Mouse (Mus musculus) ZHBTc4 (cell line): Measurements from ENCODE around the gene Uck1.
A peak's percentile ranks its signal among the peaks of the same experiment; 100 is the strongest.

Experiments used
- DNase-seq: peaks from one replicate; pipeline ENCODE4 v3.0.0-alpha.2; 2011; ENCODE audit warnings: low read depth, low spot score

The Uck1 gene

GRCm38 (mm10) chr2:32258887-32259533 lies 949 bp downstream of the Uck1 start:
- no peak for DNase-seq

GRCm38 (mm10) chr2:32256273-32256672 lies 3.7 kb downstream of the Uck1 start:
- DNase-seq, result no peak

GRCm38 (mm10) chr2:32254563-32254962 lies 5.4 kb downstream of the Uck1 start:
- no peak for DNase-seq

GRCm38 (mm10) chr2:32253352-32253751 lies 6.6 kb downstream of the Uck1 start:
- DNase-seq, result no peak

GRCm38 (mm10) chr2:32252658-32253057 lies 7.3 kb downstream of the Uck1 start:
- no peak for DNase-seq

- DNase-seq, result no peak
Observed at GRCm38 (mm10) chr2:32251791-32252527, 8.0 kb downstream of the Uck1 start.

- DNase-seq, result no peak
Observed at GRCm38 (mm10) chr2:32248377-32249361, 11.3 kb downstream of the Uck1 start.

- DNase-seq, result no peak
Observed at GRCm38 (mm10) chr2:32246741-32247140, 13.2 kb downstream of the Uck1 start.

- DNase-seq, result no peak
Observed at GRCm38 (mm10) chr2:32242986-32243385, 17.0 kb downstream of the Uck1 start.

GRCm38 (mm10) chr2:32240591-32240990 lies 19.4 kb downstream of the Uck1 start:
- DNase-seq, result peak; percentile 23

GRCm38 (mm10) chr2:32238708-32239435 lies 21.1 kb downstream of the Uck1 start:
- DNase-seq, result no peak

- DNase-seq, result no peak
Observed at GRCm38 (mm10) chr2:32237571-32237970, 22.4 kb downstream of the Uck1 start.

- peak; percentile 81 for DNase-seq
Observed at GRCm38 (mm10) chr2:32236760-32237487, 23.0 kb downstream of the Uck1 start.

GRCm38 (mm10) chr2:32235886-32236759 lies 23.8 kb downstream of the Uck1 start, which contains the start of gene Pomt1:
Pomt1 (plus strand) TSS chr2:32236590.
- peak; percentile 98 for DNase-seq

GRCm38 (mm10) chr2:32235433-32235832 lies 24.5 kb downstream of the Uck1 start:
- DNase-seq, result no peak

- no peak for DNase-seq
Observed at GRCm38 (mm10) chr2:32222057-32222456, 37.9 kb downstream of the Uck1 start.

GRCm38 (mm10) chr2:32221577-32221976 lies 38.4 kb downstream of the Uck1 start:
- DNase-seq, result no peak

- DNase-seq, result no peak
Observed at GRCm38 (mm10) chr2:32220969-32221368, 39.0 kb downstream of the Uck1 start.

GRCm38 (mm10) chr2:32220021-32220420 lies 39.9 kb downstream of the Uck1 start:
- no peak for DNase-seq

GRCm38 (mm10) chr2:32219501-32219900 lies 40.5 kb downstream of the Uck1 start:
- no peak for DNase-seq
